Mouse (Mus musculus) heart, embryonic 10.5 days (tissue): ENCODE measurements around the gene Gtpbp2. TPM values are rescaled to one million over a fixed set of nuclear protein-coding genes. Genes with fewer than 3 reads are reported as not detected.

Experiments
- DNase-seq: peaks from one replicate; pipeline ENCODE4 v3.0.0-alpha.2; 2017; ENCODE audit warnings: low spot score
- H3K27ac ChIP-seq: fragments of 300-500 bp; sonication (generic); 2 replicates; pipeline ENCODE4 v1.5.1; 2016; ENCODE audit warnings: mild to moderate bottlenecking
- H3K27me3 ChIP-seq: fragments of 300-500 bp; sonication (generic); 2 replicates; pipeline ENCODE4 v1.6.1; 2016; ENCODE audit warnings: mild to moderate bottlenecking; ENCODE audit not compliant: poor library complexity, insufficient read depth, severe bottlenecking
- H3K36me3 ChIP-seq: fragments of 300-500 bp; sonication (generic); 2 replicates; pipeline ENCODE4 v1.6.1; 2016; ENCODE audit warnings: mild to moderate bottlenecking, moderate library complexity
- H3K4me1 ChIP-seq: fragments of 300-500 bp; sonication (generic); 2 replicates; pipeline ENCODE4 v1.6.1; 2016; ENCODE audit warnings: mild to moderate bottlenecking
- H3K4me3 ChIP-seq: fragments of 300-500 bp; sonication (generic); 2 replicates; pipeline ENCODE4 v1.5.1; 2016; ENCODE audit warnings: mild to moderate bottlenecking, moderate library complexity
- H3K9me3 ChIP-seq: fragments of 300-500 bp; sonication (generic); 2 replicates; pipeline ENCODE4 v1.6.1; 2016; ENCODE audit warnings: mild to moderate bottlenecking, moderate library complexity
- WGBS: fragments of 180-500 bp; shearing (Covaris S2); methylation state at CpG from one replicate; pipeline ENCODE4 v1.1.7; 2016; 5-methylcytosine and 5-hydroxymethylcytosine counted together
- polyA plus RNA-seq: library from polyadenylated mRNA; unstranded; fragments of >200 nt; fragmentation: Nextera tagmentation; extraction: Ambion mirVana; gene quantifications from 2 replicates; pipeline ENCODE4 v1.2.1, GENCODE M21; 2016

Gene Gtpbp2
- polyA plus RNA-seq, 1 experiment from 2014 or later = 34.9 TPM

DNA sequence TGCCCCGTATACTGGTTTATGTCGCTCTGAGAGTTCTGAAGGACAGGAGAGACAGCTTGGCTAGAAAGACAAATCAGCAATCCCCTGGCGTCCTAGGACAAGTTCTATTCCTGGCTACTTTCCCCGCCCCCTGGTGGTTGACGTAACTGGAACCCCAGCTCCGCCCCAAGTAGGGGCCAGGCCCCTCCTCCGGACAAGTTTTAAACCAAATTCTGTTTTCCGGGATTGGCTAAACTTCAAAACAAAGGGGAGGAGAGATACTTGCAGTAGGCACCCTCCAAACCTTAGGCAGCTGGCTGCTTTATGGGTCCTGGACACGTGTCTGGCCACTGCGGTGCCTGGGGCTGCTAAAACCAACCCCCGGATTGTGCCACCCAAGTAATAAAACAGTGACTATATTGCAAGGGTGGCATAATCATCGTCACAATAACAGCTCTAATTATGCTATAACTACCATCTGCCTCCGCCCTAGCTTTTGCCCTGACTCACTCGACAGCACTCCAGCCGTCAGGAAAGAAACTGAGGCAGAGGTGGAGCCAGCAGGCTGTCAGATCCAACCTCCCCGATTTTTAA lies 656 bp upstream of the Gtpbp2 start:
- WGBS = under 1% methylated on average over 16 of the region's 16 CpGs

DNA sequence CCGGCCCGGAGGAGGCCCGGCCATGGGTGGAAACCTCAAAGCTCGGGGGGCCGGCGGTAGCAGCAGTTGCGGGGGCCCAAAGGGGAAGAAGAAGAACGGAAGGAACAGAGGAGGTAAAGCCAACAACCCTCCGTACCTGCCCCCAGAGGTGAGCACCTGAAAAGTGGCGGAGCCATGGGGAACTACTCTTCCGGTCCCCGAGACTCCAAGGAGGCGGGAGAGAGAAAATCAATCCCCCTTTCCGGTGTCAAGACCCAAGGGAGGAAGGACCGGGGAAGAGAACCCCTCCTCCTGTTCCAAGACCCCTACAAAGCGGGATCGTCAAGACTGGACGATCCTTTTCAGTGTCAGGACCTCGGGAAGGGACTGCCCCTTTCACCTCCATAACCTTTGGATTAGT lies 347 bp downstream of the Gtpbp2 start:
- Histone ChIP-seq H3K27me3 (no peaks in the 10 kb centered on the region), H3K27ac (peak overlapping the region; percentile 96), H3K9me3 (no peaks in the 10 kb centered on the region), H3K36me3 (peaks cover 32% of the 10 kb centered on the region), H3K4me3 (peak overlapping the region; percentile 95), H3K4me1 (peaks cover 38% of the 10 kb centered on the region)
- under 1% methylated on average over 19 of the region's 19 CpGs for WGBS
- no peak for DNase-seq

More for the DNA sequence above, 656 bp upstream of the Gtpbp2 start:
- H3K4me1 ChIP-seq = peaks cover 38% of the 10 kb centered on the region
- no peaks in the 10 kb centered on the region for H3K27me3 ChIP-seq
- peak overlapping the region; percentile 96 for H3K27ac ChIP-seq
- H3K9me3 ChIP-seq = no peaks in the 10 kb centered on the region
- peak; percentile 97 for DNase-seq
- H3K4me3 ChIP-seq = peak overlapping the region; percentile 95
- peaks cover 21% of the 10 kb centered on the region for H3K36me3 ChIP-seq

DNA sequence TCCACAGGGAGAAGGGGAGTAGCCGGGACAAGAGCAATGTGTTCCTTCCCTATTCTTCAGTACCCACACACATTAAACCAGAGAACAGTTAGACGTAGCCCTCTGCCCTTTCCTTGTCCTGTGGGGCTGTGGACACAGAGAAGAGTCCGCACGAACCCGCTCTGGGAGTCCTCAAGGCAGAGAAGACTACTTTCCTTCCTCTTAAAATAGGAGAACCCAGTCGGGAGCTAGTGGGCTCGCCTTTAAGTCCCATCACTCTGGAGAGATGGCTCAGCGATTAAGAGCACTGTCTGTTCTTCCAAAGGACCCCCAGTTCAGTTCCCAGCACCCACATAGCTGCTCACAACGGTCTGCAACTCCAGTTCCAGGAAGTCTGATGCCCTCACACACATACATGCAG lies 878 bp downstream of the Gtpbp2 start:
- WGBS = 49% methylated on average over 9 of the region's 9 CpGs
- Histone ChIP-seq H3K4me1 (peaks cover 41% of the 10 kb centered on the region), H3K27me3 (no peaks in the 10 kb centered on the region), H3K27ac (peak overlapping the region; percentile 96), H3K4me3 (peak overlapping the region; percentile 95), H3K36me3 (peaks cover 37% of the 10 kb centered on the region), H3K9me3 (no peaks in the 10 kb centered on the region)
- no peak for DNase-seq

DNA sequence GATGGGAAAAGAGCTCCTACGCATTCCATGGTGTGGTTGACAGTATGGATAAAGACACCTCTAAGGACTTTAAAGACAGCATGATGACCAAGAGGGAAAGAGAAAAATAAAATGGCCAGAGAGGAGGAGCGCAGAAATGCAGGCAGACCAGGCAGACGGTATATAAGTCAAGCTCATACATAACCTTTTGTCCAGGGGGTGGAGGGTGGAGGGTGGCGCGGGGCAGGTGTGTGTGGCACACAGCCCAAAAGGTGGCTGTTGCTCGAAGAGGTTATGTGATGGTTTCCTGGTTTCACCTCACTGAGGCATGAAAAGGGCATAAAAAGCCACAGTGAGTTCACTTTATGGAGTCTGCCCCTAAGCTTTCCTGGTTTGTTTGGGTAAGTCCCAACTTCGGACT lies 1.7 kb downstream of the Gtpbp2 start:
- Histone ChIP-seq H3K36me3 (peaks cover 45% of the 10 kb centered on the region), H3K4me3 (0 out of 2 replicates have a peak overlapping the region, but pooled peaks have one; percentile 95), H3K9me3 (no peaks in the 10 kb centered on the region), H3K27ac (no peak overlapping the region), H3K4me1 (peaks cover 38% of the 10 kb centered on the region), H3K27me3 (no peaks in the 10 kb centered on the region)
- no peak for DNase-seq
- 87% methylated on average over 7 of the region's 7 CpGs for WGBS

DNA sequence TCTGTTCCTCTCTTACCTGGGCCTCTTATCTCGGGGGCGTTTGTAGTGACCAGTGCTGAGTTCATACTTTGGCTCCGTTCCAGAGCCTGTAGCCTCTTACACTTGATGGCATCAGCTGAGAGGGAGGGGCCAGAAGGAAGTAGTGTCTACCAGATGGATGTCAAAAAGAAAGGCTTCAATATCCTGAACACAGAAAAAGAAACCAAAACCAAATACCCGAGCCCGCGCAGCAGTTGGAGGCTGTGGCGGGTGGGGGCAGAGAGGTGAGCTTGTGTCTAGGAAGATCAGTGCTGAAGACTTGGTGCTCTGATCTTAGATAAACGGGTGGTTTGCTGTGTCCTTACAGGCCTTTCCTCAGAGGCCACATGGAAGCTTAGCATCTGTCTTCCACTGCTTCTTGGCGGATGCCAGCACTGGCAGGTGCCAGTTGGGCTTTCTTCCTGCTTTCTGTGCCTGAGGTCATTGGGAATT lies 2.2 kb downstream of the Gtpbp2 start:
- H3K4me3 ChIP-seq = no peak overlapping the region
- peaks cover 50% of the 10 kb centered on the region for H3K36me3 ChIP-seq
- no peaks in the 10 kb centered on the region for H3K9me3 ChIP-seq
- H3K27ac ChIP-seq = no peak overlapping the region
- H3K4me1 ChIP-seq = peaks cover 38% of the 10 kb centered on the region
- WGBS = 76% methylated on average over 9 of the region's 9 CpGs
- no peak for DNase-seq
- no peaks in the 10 kb centered on the region for H3K27me3 ChIP-seq

DNA sequence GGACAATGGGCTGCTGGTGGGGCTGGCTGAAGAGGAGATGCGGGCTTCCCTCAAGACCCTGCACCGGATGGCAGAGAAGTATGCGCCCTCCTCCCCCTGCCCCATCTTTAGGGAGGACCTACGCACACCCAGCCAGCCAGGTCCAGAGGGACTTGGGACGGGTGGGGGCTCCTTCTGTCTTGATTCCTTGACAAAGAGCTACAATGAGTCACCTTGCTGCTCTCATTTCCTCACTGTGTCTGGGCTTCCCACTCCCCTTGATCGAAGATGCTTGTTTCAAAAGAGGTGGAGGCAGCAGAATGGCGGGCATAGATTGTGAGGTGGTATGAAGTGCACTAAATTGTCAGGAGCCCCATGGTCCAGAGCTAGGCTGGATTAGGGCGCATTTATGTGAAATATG lies 3.5 kb downstream of the Gtpbp2 start:
- Histone ChIP-seq H3K27me3 (no peaks in the 10 kb centered on the region), H3K27ac (no peak overlapping the region), H3K36me3 (peaks cover 63% of the 10 kb centered on the region), H3K4me3 (no peak overlapping the region), H3K4me1 (peaks cover 41% of the 10 kb centered on the region), H3K9me3 (no peaks in the 10 kb centered on the region)
- WGBS = 91% methylated on average over 8 of the region's 8 CpGs
- no peak for DNase-seq

DNA sequence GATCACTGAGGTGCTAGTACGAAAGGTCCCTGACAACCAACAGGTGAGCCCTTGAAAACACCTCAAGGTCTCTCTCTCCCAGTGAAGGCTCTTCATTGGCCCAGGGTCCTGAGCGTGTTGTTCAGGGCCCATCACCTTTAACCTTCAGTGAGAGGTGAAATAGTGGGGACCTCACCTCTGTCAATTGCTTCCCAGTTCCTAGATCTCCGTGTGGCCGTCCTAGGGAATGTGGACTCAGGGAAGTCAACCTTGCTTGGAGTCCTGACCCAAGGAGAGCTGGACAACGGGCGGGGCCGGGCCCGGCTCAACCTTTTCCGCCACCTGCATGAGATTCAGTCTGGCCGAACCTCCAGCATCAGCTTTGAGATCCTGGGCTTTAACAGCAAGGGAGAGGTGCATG lies 4.0 kb downstream of the Gtpbp2 start:
- WGBS = 93% methylated on average over 10 of the region's 10 CpGs
- Histone ChIP-seq H3K36me3 (peaks cover 68% of the 10 kb centered on the region), H3K27ac (no peak overlapping the region), H3K4me3 (no peak overlapping the region), H3K27me3 (no peaks in the 10 kb centered on the region), H3K4me1 (peaks cover 36% of the 10 kb centered on the region), H3K9me3 (no peaks in the 10 kb centered on the region)
- no peak for DNase-seq

DNA sequence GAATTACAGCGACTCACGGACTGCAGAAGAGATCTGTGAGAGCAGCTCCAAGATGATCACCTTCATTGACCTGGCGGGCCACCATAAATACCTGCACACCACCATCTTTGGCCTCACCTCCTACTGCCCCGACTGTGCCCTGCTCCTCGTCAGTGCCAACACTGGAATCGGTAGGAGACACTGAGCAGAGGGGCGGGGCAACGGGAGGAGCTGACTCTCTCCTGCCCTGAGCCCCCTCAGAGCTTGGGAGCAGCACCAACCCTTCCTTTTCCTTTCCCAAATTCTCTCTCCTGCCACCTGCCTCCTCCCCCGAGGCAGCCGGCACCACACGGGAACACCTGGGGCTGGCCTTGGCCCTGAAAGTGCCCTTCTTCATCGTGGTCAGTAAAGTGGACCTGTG lies 4.6 kb downstream of the Gtpbp2 start:
- H3K4me1 ChIP-seq = peaks cover 32% of the 10 kb centered on the region
- H3K27ac ChIP-seq = 0 out of 2 replicates have a peak overlapping the region, but pooled peaks have one; percentile 30
- 94% methylated on average over 12 of the region's 12 CpGs for WGBS
- DNase-seq = no peak
- H3K27me3 ChIP-seq = no peaks in the 10 kb centered on the region
- H3K36me3 ChIP-seq = peaks cover 74% of the 10 kb centered on the region
- no peak overlapping the region for H3K4me3 ChIP-seq
- no peaks in the 10 kb centered on the region for H3K9me3 ChIP-seq

DNA sequence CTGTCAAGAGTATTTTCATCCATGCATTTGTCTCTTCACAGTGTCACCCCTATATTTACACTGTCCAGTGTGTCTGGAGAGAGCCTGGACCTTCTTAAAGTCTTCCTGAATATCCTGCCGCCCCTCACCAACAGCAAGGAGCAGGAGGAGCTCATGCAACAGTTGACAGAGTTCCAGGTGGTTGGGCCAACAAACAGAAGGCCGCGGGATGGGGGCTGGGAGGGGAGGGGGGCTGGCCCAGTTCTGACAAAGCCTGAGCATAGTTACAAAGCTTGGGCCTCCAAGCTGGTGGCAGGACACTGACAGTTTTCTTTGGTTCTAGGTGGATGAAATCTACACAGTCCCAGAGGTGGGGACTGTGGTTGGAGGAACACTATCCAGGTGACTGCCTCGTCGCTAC lies 5.4 kb downstream of the Gtpbp2 start:
- no peaks in the 10 kb centered on the region for H3K27me3 ChIP-seq
- DNase-seq = no peak
- H3K9me3 ChIP-seq = no peaks in the 10 kb centered on the region
- peaks cover 82% of the 10 kb centered on the region for H3K36me3 ChIP-seq
- no peak overlapping the region for H3K4me3 ChIP-seq
- H3K27ac ChIP-seq = peak overlapping the region; percentile 42; the same call in 1 of the 2 replicates
- WGBS = 81% methylated on average over 5 of the region's 5 CpGs
- H3K4me1 ChIP-seq = peaks cover 32% of the 10 kb centered on the region

DNA sequence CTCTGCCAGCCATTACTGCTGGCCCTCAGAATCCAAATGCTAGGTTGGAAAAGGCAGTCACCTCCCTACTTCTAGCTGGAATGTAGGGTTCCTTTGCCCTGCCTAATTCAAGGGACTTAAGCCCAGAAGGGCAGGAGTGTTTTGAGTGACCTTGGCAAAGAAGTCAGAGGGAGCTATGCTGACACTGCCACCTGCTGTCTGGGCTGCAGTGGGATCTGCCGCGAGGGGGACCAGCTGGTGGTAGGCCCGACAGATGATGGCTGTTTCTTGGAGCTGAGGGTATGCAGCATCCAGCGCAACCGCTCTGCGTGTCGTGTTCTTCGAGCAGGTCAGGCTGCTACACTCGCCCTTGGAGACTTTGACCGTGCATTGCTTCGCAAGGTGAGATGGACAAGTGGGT lies 6.2 kb downstream of the Gtpbp2 start:
- Histone ChIP-seq H3K9me3 (no peaks in the 10 kb centered on the region), H3K27me3 (no peaks in the 10 kb centered on the region), H3K4me3 (no peak overlapping the region), H3K36me3 (peaks cover 87% of the 10 kb centered on the region), H3K4me1 (peaks cover 25% of the 10 kb centered on the region), H3K27ac (peak overlapping the region; percentile 42; the same call in 1 of the 2 replicates)
- no peak for DNase-seq
- 83% methylated on average over 11 of the region's 11 CpGs for WGBS

DNA sequence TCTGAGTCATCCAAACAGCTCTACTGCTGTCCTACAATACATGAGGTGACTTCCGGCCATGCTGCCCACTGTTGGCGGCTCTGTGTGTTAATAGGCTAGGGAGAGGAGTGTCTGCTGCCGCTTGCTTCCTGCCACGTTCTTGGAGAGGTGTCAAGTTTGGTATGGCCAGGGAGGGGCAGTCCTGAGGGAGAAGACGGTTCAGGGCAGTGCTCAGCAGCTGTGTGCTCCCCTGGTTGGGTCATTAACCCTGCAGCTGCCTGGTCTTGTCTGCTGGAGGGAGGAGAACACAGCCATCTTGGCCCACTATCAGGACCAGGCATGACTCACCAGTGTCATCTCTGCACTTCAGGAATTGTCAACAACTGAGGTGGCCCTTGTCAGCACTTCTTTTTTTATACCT lies 7.5 kb downstream of the Gtpbp2 start:
- H3K27ac ChIP-seq = 0 out of 2 replicates have a peak overlapping the region, but pooled peaks have one; percentile 1
- 44% methylated on average over 5 of the region's 5 CpGs for WGBS

DNA sequence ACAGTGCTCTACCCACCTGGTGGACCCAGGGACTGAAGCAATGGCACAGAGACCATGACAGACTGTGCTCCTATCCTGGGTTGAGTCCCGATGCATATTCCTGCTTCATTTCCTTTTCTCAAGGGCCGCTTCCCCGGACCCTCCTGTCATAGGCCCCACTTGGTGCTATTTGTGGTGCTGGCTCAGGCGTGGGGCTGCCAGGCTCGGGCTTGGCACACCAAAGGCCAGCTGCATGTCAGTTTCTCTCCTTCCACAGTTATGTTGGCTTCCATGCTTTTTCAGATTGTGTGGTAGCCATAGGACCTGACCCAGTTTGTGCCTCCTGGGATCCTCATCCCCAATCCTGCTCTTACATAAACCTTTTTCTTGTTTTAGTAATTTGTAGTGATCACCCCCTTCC lies 7.9 kb downstream of the Gtpbp2 start:
- H3K4me3 ChIP-seq = no peak overlapping the region
- no peak for DNase-seq
- WGBS = 75% methylated on average over 5 of the region's 5 CpGs
- no peaks in the 10 kb centered on the region for H3K27me3 ChIP-seq
- H3K36me3 ChIP-seq = peaks cover 94% of the 10 kb centered on the region
- peaks cover 12% of the 10 kb centered on the region; the same call in 1 of the 2 replicates for H3K4me1 ChIP-seq
- no peak overlapping the region for H3K27ac ChIP-seq
- H3K9me3 ChIP-seq = no peaks in the 10 kb centered on the region

More for the DNA sequence above, 7.5 kb downstream of the Gtpbp2 start:
- Histone ChIP-seq H3K4me3 (no peak overlapping the region), H3K9me3 (no peaks in the 10 kb centered on the region), H3K27me3 (no peaks in the 10 kb centered on the region), H3K4me1 (peaks cover 12% of the 10 kb centered on the region; the same call in 1 of the 2 replicates), H3K36me3 (peaks cover 96% of the 10 kb centered on the region)
- no peak for DNase-seq

DNA sequence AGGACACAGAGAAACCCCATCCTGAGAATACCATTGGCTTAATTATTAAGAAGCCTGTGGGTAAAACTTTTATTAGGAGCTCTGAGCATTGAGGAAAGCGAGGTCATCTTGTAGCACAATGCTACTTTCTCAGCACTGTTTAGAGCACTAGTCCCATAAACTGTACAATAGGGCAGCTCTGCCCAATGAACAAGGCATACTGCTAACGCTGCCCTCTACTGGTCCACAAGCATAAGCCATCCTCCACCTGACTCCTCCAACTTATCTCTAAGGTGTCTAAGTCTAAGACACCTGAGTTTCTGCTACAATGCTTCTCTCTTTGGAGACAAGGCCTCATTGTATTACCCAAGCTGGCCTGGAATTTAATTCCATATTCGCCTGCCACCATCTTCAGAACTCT lies 9.7 kb downstream of the Gtpbp2 start:
- no peak for DNase-seq
- H3K27me3 ChIP-seq = no peaks in the 10 kb centered on the region
- H3K9me3 ChIP-seq = no peaks in the 10 kb centered on the region
- WGBS = 74% methylated on average over 3 of the region's 3 CpGs
- no peak overlapping the region for H3K4me3 ChIP-seq
- H3K36me3 ChIP-seq = peaks cover 84% of the 10 kb centered on the region
- H3K27ac ChIP-seq = no peak overlapping the region
- peaks cover 12% of the 10 kb centered on the region; the same call in 1 of the 2 replicates for H3K4me1 ChIP-seq

DNA sequence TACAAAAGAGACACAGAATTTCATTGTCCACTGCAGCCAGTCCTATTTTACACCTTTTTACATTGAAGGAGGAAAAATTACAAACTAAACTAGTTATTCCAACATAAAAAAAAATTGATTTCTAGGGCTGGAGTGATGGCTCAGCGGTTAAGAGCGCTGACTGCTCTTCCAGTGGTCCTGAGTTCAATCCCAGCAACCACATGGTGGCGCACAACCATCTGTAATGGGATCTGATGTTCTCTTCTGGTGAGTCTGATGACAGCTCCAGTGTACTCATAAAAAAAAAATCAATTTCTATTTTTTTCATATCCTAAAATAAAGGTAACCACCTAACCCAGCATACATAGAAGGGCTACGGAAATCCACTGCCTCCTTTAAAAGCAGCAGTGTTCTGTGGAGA lies 21.4 kb downstream of the Gtpbp2 start:
- Histone ChIP-seq H3K4me3 (no peak overlapping the region), H3K9me3 (no peaks in the 10 kb centered on the region), H3K27me3 (no peaks in the 10 kb centered on the region), H3K4me1 (no peaks in the 10 kb centered on the region), H3K27ac (no peak overlapping the region), H3K36me3 (peaks cover 90% of the 10 kb centered on the region)
- 83% methylated on average over 4 of the region's 4 CpGs for WGBS
- no peak for DNase-seq
